Mouse (Mus musculus) kidney, adult 2 months (tissue): ENCODE data around the gene Yeats2.

ENCODE experiments used
- CTCF ChIP-seq: fragments of 200-500 bp; conservative IDR thresholded peaks from 2 replicates; pipeline ENCODE4 v1.5.1; 2011; ENCODE audit warnings: low read depth, mild to moderate bottlenecking, control low read depth, low read length, moderate library complexity, mixed read lengths; ENCODE audit not compliant: insufficient read depth, insufficient read length
- POLR2A ChIP-seq: fragments of 200-500 bp; IDR thresholded peaks from one replicate; pipeline ENCODE4 v1.6.1; 2011; ENCODE audit warnings: low read depth, low read length, control low read depth

DNA sequence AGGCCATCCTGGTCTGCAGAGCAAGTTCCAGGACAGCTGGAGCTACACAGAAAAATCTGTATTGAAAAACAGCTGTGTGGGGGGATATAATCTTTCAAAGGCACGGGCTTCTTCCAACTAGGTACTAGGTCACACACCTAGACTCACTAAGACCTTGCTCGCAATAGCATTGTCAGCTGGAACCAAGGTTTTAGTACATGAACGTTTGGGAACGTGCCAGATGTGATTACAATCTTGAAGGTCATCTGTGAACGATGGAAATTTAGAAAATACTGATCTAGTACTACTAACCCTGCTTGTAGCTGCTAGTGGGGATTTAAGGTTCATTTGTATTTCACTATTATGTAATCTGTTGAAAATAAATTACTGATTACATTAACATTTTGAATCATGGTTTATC, 11.1 kb downstream of the Yeats2 start:
- no peak for TF ChIP-seq CTCF
- TF ChIP-seq POLR2A, result no peak
